Mouse (Mus musculus) liver, adult 2 months (tissue): ENCODE measurements around the gene Grk5. TPM values are rescaled to one million over a fixed set of nuclear protein-coding genes. Genes with fewer than 3 reads are reported as not detected.
"Not testable (repeated sequence)": the region's sequence is repeated elsewhere in the genome, so short reads cannot be mapped to it uniquely, and the experiment has no call there.

Source experiments
- DNase-seq: peaks from one replicate; pipeline ENCODE4 v3.0.0-alpha.2; 2011; ENCODE audit warnings: low read depth, low spot score; ENCODE audit errors: extremely low read depth
- H3K27ac ChIP-seq: fragments of 200-500 bp; replicated peaks from 2 replicates; pipeline ENCODE4 v1.5.1; 2012; ENCODE audit warnings: low read depth, mild to moderate bottlenecking, control low read depth, inconsistent platforms, low read length; ENCODE audit not compliant: insufficient read depth
- H3K27me3 ChIP-seq: fragments of 200-500 bp; 2 replicates; pipeline ENCODE4 v1.6.1; 2012; ENCODE audit warnings: mild to moderate bottlenecking, moderate library complexity, low read length, inconsistent platforms; ENCODE audit not compliant: control insufficient read depth, insufficient read depth
- H3K36me3 ChIP-seq: fragments of 200-500 bp; 2 replicates; pipeline ENCODE4 v1.6.1; 2012; ENCODE audit warnings: low read length, inconsistent platforms; ENCODE audit not compliant: control insufficient read depth, insufficient read depth
- H3K4me1 ChIP-seq: fragments of 200-500 bp; 2 replicates; pipeline ENCODE4 v1.6.1; 2011; ENCODE audit warnings: low read length; ENCODE audit not compliant: control insufficient read depth, insufficient read depth
- H3K4me3 ChIP-seq: fragments of 200-500 bp; 2 replicates; pipeline ENCODE4 v1.5.1; 2011; ENCODE audit warnings: low read depth, mild to moderate bottlenecking, control low read depth, low read length, moderate library complexity; ENCODE audit not compliant: insufficient read depth
- H3K79me2 ChIP-seq: fragments of 200-500 bp; 2 replicates; pipeline ENCODE4 v1.6.1; 2012; ENCODE audit warnings: inconsistent platforms, mild to moderate bottlenecking, low read length, moderate library complexity; ENCODE audit not compliant: control insufficient read depth, insufficient read depth
- H3K9ac ChIP-seq: fragments of 200-500 bp; 2 replicates; pipeline ENCODE4 v1.6.1; 2012; ENCODE audit warnings: low read depth, mild to moderate bottlenecking, control low read depth, inconsistent platforms, low read length
- CTCF ChIP-seq: fragments of 200-500 bp; IDR thresholded peaks from 2 replicates; pipeline ENCODE4 v1.5.1; 2011; ENCODE audit warnings: low read depth, low read length, control low read depth
- POLR2A ChIP-seq: fragments of 200-500 bp; IDR thresholded peaks from 2 replicates; pipeline ENCODE4 v1.6.1; 2011; ENCODE audit warnings: low read length, control low read depth; ENCODE audit not compliant: insufficient read depth; ENCODE audit errors: extremely low read depth
- WGBS: fragments of 180-500 bp; shearing (Covaris S2); methylation state at CpG from one replicate; pipeline ENCODE4 v1.1.7; 2018; 5-methylcytosine and 5-hydroxymethylcytosine counted together
- polyA plus RNA-seq: library from polyadenylated mRNA; depleted of rRNA; stranded (reverse); fragments of >200 nt; gene quantifications from 2 replicates; pipeline ENCODE4 v1.2.3, GENCODE M21; 2012
- total RNA-seq: library from RNA; depleted of rRNA; stranded (reverse); fragments of >200 nt; gene quantifications from 2 replicates; pipeline ENCODE4 v1.2.3, GENCODE M21; 2014

Gene Grk5
- total and polyA plus RNA-seq, 2 experiments = 0.48 to 2.2 TPM

DNA sequence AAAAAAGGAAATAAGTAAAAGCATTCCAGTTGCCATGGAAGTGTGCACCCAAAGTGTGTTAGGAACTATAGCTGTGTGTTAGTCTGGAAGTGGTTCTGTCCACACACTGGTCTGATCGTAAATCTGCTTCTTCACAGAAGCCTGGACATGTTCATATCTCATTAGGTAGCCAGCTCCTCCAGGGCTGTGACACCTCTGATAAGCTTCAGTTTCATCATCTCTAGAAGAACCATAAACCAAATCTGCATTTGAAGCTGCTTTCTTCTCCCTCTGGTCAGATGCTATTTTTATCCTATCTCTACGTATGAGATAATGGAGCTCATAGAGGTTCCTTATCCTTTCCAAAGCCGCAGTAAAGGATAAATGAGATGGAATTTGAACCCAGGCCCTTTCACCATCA lies 26.3 kb downstream of the Grk5 start:
- TF ChIP-seq POLR2A = no peak
- no peak for TF ChIP-seq CTCF
- H3K79me2 ChIP-seq = no peaks in the 10 kb centered on the region
- no peaks in the 10 kb centered on the region for H3K36me3 ChIP-seq
- H3K27ac ChIP-seq = no peak overlapping the region
- H3K4me3 ChIP-seq = no peak overlapping the region
- peaks cover 5% of the 10 kb centered on the region for H3K4me1 ChIP-seq
- WGBS = 81% methylated on average over 3 of the region's 3 CpGs
- no peak overlapping the region for H3K9ac ChIP-seq
- no peaks in the 10 kb centered on the region for H3K27me3 ChIP-seq
- no peak for DNase-seq

DNA sequence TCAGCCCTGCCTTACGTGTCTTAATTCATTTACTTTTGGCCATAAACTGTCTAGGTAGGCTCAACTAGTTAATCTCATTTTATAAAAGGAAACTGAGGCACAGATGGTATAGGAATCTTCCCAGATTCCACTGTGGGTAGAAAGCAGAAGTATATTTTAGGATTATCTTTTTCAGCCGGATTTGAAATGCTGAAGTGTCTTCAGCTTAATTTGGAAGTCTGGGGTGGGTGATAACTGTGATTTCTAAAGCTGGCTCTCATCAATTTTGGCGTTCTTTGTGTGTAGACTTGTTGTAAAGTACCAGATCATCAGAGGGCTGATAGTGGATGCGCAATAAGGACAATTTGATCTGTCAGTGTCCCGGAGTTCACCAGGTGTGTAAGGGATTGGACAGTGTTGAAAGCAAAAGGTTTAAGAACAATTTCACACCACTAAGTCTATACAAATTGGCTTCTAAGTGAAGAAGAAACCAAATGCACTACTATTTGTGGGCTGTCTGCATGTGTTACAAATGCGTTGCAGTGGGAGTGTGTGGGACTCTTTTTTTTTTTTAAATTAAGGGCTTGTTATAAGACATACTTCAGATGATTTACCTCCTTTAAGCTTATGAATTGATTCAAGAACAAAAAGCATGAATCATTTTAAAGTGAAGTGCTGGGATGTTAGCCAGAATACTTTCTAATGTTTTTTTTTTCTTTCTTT lies 27.5 kb downstream of the Grk5 start:
- Histone ChIP-seq H3K27me3 (no peaks in the 10 kb centered on the region), H3K4me1 (peaks cover 5% of the 10 kb centered on the region), H3K9ac (no peak overlapping the region), H3K36me3 (no peaks in the 10 kb centered on the region), H3K4me3 (no peak overlapping the region), H3K27ac (no peak overlapping the region), H3K79me2 (no peaks in the 10 kb centered on the region)
- TF ChIP-seq POLR2A (no peak), CTCF (no peak)
- DNase-seq = no peak
- WGBS = 89% methylated on average over 6 of the region's 6 CpGs

- H3K79me2 ChIP-seq, H3K9ac ChIP-seq, H3K27ac ChIP-seq, H3K27me3 ChIP-seq, H3K4me3 ChIP-seq, H3K36me3 ChIP-seq, DNase-seq, H3K4me1 ChIP-seq: not testable (repeated sequence)
Measured at GRCm38 (mm10) chr19:60924534-60924933, 35.0 kb downstream of the Grk5 start.

DNA sequence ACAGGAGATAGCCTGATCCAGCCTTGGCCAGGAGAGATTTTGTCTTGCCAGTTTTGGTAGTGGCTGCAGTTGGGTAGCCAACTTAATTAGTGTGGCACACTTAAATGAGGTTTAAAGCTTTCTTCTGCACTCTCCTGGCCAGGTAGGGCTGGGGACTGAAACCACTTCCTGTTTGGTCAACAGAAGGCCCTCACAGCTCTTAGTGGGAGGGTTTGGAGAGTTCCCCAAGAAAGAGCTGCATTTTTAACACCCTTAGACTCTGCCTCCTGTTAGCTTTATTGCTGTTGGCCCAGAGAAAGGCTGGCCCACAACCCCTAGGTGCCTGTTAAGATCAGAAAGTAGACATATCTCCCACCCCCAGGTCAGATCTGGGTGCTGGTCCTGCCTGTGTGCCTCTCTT lies 45.5 kb downstream of the Grk5 start:
- H3K4me1 ChIP-seq = peaks cover 5% of the 10 kb centered on the region
- no peak overlapping the region for H3K9ac ChIP-seq
- H3K36me3 ChIP-seq = no peaks in the 10 kb centered on the region
- no peak for DNase-seq
- no peaks in the 10 kb centered on the region for H3K79me2 ChIP-seq
- H3K27ac ChIP-seq = no peak overlapping the region
- TF ChIP-seq POLR2A (no peak), CTCF (no peak)
- H3K4me3 ChIP-seq = no peak overlapping the region
- no peaks in the 10 kb centered on the region for H3K27me3 ChIP-seq

GRCm38 (mm10) chr19:60939954-60940379 lies 50.4 kb downstream of the Grk5 start:
- Histone ChIP-seq H3K36me3 (no peaks in the 10 kb centered on the region), H3K27ac (peak overlapping the region; percentile 12), H3K4me3 (no peak overlapping the region), H3K27me3 (no peaks in the 10 kb centered on the region), H3K9ac (no peak overlapping the region), H3K4me1 (peaks cover 17% of the 10 kb centered on the region), H3K79me2 (0 out of 2 replicates have a peak, but pooled peaks cover 2% of the 10 kb centered on the region)
- no peak for TF ChIP-seq POLR2A
- no peak for TF ChIP-seq CTCF
- DNase-seq = peak; percentile 77
- 0% methylated on average over 1 of the region's 1 CpGs for WGBS

GRCm38 (mm10) chr19:60940866-60941265 lies 51.3 kb downstream of the Grk5 start:
- Histone ChIP-seq H3K4me3 (no peak overlapping the region), H3K9ac (no peak overlapping the region), H3K27ac (no peak overlapping the region), H3K4me1 (peaks cover 17% of the 10 kb centered on the region), H3K79me2 (0 out of 2 replicates have a peak, but pooled peaks cover 2% of the 10 kb centered on the region), H3K36me3 (no peaks in the 10 kb centered on the region), H3K27me3 (no peaks in the 10 kb centered on the region)
- DNase-seq = peak; percentile 33
- TF ChIP-seq POLR2A = no peak
- no peak for TF ChIP-seq CTCF
- 58% methylated on average over 1 of the region's 1 CpGs for WGBS
